Mouse (Mus musculus) embryo, embryonic 10.5 days (tissue): ENCODE results near the gene Prtn3.

Experiments used
- DNase-seq: peaks from one replicate; pipeline ENCODE4 v3.0.0-alpha.2; 2015; ENCODE audit warnings: low spot score

The Prtn3 gene

DNA sequence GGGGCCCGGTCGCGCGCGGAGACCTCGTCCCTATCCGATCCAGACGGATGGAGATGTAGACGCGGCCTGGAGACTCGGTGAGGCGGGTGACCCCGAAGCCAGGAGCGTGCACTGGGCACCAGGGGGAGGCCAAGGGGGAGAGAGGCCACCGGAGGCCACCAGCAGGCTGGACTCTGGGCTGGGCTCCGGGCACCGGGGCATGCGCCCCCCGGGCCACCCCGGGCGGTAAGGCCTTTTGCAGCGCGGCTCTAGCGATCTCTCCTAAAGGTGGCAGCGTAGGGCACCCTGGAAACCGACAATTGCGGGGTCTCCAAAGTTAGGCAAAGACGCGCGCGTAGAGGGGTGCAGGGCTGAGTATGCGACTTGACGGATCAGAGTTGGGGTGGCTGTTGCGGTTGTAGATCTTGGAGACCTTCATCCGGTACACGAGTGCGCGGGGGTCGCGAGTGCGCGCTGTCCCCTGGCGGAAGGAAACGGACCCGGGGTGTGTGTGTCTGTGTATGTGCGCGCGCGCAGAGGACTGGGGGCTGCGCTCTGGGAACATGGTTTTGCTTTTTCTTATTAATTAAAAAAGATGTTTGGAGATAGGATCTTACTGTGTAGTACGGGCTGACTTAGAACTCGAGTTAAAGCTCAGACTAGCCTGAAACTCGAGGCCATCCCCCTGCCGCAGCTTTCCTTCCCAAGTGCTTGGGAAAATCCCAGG is 53.2 kb downstream of the Prtn3 start:
- peak; percentile 77 for DNase-seq

DNA sequence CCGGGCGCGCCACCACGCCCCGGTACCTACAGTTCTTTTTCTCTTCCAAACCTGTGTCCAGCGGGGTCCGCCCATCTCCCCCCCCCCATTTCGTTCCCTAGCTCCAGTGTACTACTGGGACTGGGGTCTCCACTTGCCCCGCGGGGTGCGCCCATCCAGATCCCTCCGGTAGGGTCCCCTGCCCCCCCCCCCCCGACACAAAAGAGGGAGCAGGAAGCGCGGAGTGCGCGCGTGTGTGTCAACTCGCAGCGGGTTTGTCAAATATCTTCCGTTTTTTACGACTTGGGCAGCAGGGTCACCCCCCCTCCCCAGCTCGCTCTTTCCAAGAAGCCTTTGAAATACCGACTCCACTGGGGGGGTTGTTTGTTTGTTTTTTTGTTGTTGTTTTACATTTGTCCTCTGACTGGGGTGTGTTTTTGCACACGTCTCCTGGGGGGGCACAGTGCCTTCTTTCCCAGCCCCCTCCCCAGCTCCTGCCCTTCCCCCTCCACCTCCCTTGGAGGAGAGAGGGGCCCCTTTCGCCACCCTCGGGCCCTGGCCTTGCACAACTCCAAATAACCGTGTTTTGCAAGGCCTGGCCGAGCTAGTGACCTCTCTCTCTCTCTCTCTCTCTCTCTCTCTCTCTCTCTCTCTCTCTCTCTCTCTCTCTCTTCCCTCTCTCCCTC is 53.9 kb downstream of the Prtn3 start:
- DNase-seq, result peak; percentile 66

DNA sequence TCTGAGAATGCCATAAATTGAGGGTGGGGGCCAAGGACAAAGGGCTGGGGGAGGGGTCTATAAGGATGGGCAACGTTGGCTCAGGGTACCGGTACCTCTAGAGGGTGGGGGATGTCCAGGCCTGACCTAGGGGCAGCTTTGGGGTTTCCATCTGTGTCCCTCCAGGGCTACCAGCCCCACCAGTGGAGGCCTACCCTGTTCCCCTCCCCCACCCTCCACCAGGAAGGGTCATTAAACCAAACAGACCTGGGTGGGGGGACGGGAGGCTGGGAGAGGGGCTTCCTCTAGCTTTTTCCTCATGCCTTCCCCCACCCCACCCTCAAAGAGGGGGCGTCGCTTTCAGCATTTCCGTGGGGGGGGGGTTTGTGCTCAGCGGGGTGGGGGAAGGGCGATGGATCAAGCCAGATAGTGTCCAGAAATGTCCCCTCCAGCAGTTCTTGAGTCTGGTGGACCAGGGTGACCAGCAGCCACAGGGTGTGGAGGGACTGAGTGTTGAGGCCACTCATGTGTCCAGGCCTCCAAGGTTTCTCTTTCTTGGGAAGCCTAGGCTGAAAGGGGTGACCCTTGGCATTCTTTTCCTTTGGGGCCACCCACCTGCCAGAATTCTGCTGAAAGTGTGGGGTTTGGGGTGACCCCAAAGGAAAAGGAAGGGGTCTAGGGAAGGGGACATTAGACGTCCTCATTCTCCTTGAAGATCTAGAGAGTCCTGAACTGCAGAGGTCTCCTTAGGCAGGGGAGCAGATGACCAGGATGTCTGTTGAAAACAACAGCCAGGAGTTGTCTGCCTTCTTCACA is 54.8 kb downstream of the Prtn3 start:
- peak; percentile 47 for DNase-seq

DNA sequence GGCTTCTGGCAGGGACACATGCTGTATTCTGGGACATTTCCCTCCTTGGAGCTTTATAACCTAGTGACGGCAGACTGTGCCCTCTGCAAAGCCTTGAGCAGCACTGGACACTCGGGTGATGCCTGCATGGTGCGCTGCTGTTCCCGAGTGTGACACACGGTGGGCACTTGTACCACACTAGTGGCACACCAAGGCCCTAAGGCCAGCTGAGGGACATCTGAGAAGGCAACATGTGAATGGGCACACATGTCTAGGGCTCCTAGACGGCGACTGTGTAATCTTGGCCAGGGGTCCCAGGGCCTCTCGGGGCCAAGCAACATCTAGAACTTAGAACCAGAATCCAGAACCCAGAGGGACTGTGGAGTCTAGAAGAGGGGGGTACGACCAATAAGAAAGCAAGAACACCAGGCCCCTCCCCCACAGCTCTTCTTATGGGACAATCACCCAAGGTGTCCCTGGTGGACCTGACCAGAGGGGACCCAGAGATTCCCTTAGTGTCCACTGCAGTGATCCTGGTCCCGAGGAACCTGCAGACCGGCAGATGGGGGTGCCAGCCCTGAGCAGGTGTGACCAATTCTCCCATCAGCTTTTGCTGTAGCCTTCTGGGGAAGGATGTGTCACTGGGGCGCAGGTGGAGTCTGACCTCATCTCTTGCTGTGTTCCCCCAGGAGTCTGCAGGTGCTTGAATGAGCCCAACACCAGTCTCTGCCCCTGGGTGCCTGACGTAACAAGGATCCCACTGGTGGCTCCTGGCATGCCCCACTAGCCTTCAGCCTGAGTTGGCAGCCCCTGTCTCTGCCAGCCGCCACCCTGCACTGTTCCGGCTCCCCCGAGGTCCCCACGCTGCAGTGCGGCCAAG is 55.9 kb downstream of the Prtn3 start:
- no peak for DNase-seq

DNA sequence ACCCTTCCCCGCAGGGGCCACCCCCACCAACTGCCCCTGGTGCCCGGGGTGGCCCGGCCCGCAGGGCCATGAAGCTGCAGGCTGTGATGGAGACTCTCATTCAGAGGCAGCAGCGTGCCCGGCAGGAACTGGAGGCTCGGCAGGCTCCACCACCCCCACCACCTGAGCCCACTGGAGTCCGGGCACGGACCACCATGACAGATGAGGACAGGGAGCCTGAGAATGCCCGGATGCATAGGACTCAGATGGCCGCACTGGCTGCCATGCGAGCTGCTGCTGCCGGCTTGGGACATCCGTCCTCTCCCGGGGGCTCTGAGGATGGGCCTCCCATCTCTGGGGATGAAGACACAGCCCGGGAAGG is 56.5 kb downstream of the Prtn3 start:
- DNase-seq, result no peak

DNA sequence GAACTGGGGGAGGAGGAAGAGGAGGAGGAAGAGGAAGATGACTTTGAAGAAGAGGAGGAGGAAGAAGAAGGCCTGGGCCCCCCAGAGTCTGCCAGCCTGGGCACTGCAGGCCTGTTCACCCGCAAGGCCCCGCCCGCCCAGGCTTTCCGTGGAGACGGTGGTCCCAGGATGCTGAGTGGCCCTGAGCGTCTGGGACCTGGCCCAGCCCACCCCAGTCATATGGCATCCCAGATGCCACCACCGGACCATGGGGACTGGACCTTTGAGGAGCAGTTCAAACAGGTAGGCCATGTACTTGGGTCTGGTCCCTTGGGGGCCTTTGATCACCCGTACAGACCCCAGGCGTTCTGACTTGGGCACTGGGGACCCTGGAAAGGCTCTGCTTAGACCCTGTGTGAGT is 57.5 kb downstream of the Prtn3 start:
- DNase-seq, result no peak

DNA sequence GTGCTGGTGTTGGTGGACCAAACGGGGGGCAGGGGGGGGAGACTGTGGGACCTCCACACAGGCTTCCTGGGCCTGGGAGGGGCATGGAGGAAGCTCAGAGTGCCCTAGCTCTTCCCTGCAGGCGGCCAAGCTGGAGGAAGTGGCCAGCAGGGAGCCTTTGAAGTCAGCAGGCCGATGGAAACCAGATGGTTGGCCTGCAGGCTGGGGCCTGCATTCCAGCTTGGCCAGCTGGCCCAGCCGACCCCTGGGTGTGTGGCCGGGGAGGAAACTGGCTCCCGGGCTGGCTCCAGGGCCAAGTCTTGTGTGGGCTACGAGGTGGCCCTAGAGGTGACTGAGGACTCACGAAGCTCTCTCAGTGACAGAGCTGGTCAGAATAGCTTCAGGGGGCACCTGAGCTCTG is 58.5 kb downstream of the Prtn3 start:
- peak; percentile 80 for DNase-seq
